Mouse (Mus musculus) brain, embryonic 18.5 days (tissue): Measurements from ENCODE around the gene Maff.

Experiments
- DNase-seq: peaks from one replicate; pipeline ENCODE4 v3.0.0-alpha.2; 2012; ENCODE audit warnings: low read depth, low spot score

The Maff gene

GRCm38 (mm10) chr15:79394842-79395241, 48.4 kb downstream of the Maff start:
- DNase-seq: no peak

GRCm38 (mm10) chr15:79395281-79395680, 48.9 kb downstream of the Maff start:
- DNase-seq: no peak

- no peak for DNase-seq
Observed at GRCm38 (mm10) chr15:79396736-79397135, 50.3 kb downstream of the Maff start.

- no peak for DNase-seq
Observed at GRCm38 (mm10) chr15:79399231-79400052, 53.0 kb downstream of the Maff start.

- no peak for DNase-seq
Observed at GRCm38 (mm10) chr15:79400134-79400974, 53.9 kb downstream of the Maff start.

GRCm38 (mm10) chr15:79400975-79401365, 54.5 kb downstream of the Maff start:
- DNase-seq: no peak

GRCm38 (mm10) chr15:79402176-79402575, 55.8 kb downstream of the Maff start:
- no peak for DNase-seq

- DNase-seq: peak; percentile 59
Observed at GRCm38 (mm10) chr15:79402836-79403762, 56.7 kb downstream of the Maff start, which contains the start of gene Tmem184b. Gene Tmem184b, minus strand, starts transcription at chr15:79403569.

- no peak for DNase-seq
Observed at GRCm38 (mm10) chr15:79403763-79404210, 57.4 kb downstream of the Maff start.

GRCm38 (mm10) chr15:79404277-79404676, 57.9 kb downstream of the Maff start:
- DNase-seq: no peak

- DNase-seq: no peak
Observed at GRCm38 (mm10) chr15:79406564-79406963, 60.1 kb downstream of the Maff start.
